Mouse (Mus musculus) myocyte (in vitro differentiated cells): Measurements from ENCODE around the gene Ndufaf2. TPM values are rescaled to one million over a fixed set of nuclear protein-coding genes. Genes with fewer than 3 reads are reported as not detected.

Source experiments
- H3K27me3 ChIP-seq: one replicate; pipeline ENCODE4 v1.6.1; 2011; ENCODE audit not compliant: control insufficient read depth, insufficient read depth, insufficient read length
- H3K36me3 ChIP-seq: one replicate; pipeline ENCODE4 v1.6.1; 2011; ENCODE audit not compliant: control insufficient read depth, insufficient read depth
- H3K4me2 ChIP-seq: one replicate; pipeline ENCODE4 v1.6.1; 2011; ENCODE audit warnings: low read depth, control low read depth
- H3K4me3 ChIP-seq: one replicate; pipeline ENCODE4 v1.5.1; 2011; ENCODE audit warnings: mild to moderate bottlenecking, control low read depth, moderate library complexity
- H3K79me2 ChIP-seq: one replicate; pipeline ENCODE4 v1.6.1; 2011; ENCODE audit not compliant: control insufficient read depth, insufficient read depth
- H3ac ChIP-seq: one replicate; pipeline ENCODE4 v1.6.1; 2011; ENCODE audit not compliant: control insufficient read depth, insufficient read length
- CEBPB ChIP-seq: IDR thresholded peaks from 2 replicates; pipeline ENCODE4 v1.6.1; 2011; ENCODE audit warnings: mild to moderate bottlenecking, moderate library complexity; ENCODE audit not compliant: poor library complexity, insufficient read depth, severe bottlenecking
- E2F4 ChIP-seq: IDR thresholded peaks from one replicate; pipeline ENCODE4 v1.6.1; 2011; ENCODE audit warnings: mild to moderate bottlenecking, control low read depth, moderate library complexity; ENCODE audit not compliant: insufficient read depth
- MAX ChIP-seq: IDR thresholded peaks from one replicate; pipeline ENCODE4 v1.6.1; 2011; ENCODE audit warnings: low read depth, mild to moderate bottlenecking, control low read depth
- MYOD1 ChIP-seq, 3 experiments: IDR thresholded peaks; one replicate each; pipeline ENCODE4 v1.6.1; 2011; ENCODE audit warnings: control low read depth in 2 of 3, low read depth in 2 of 3, mild to moderate bottlenecking in 2 of 3, moderate library complexity in 1 of 3; ENCODE audit not compliant: insufficient read length in 2 of 3, control insufficient read depth in 1 of 3
- MYOG ChIP-seq, 3 experiments: IDR thresholded peaks; one replicate each; pipeline ENCODE4 v1.6.1; 2011; ENCODE audit warnings: control low read depth in 2 of 3, low read depth in 2 of 3, mild to moderate bottlenecking in 2 of 3; ENCODE audit not compliant: insufficient read length in 2 of 3, control insufficient read depth in 1 of 3, insufficient read depth in 1 of 3
- POLR2A ChIP-seq: IDR thresholded peaks from one replicate; pipeline ENCODE4 v1.6.1; 2011; ENCODE audit warnings: low read depth, mild to moderate bottlenecking, control low read depth, moderate library complexity; ENCODE audit not compliant: insufficient read length
- POLR2AphosphoS2 ChIP-seq: IDR thresholded peaks from one replicate; pipeline ENCODE4 v1.6.1; 2011; ENCODE audit warnings: low read depth, control low read depth; ENCODE audit not compliant: insufficient read length
- REST ChIP-seq: IDR thresholded peaks from one replicate; pipeline ENCODE4 v1.6.1; 2011; ENCODE audit warnings: mild to moderate bottlenecking, control low read depth, moderate library complexity; ENCODE audit not compliant: insufficient read depth, insufficient read length
- SRF ChIP-seq: IDR thresholded peaks from one replicate; pipeline ENCODE4 v1.6.1; 2011; ENCODE audit warnings: low read depth; ENCODE audit not compliant: control insufficient read depth, insufficient read length
- TCF12 ChIP-seq: IDR thresholded peaks from one replicate; pipeline ENCODE4 v1.6.1; 2011; ENCODE audit warnings: mild to moderate bottlenecking, control low read depth; ENCODE audit not compliant: poor library complexity, insufficient read depth, severe bottlenecking
- TCF3 ChIP-seq: IDR thresholded peaks from one replicate; pipeline ENCODE4 v1.6.1; 2011; ENCODE audit warnings: low read depth, control low read depth; ENCODE audit not compliant: insufficient read length
- USF1 ChIP-seq: IDR thresholded peaks from one replicate; pipeline ENCODE4 v1.6.1; 2011; ENCODE audit warnings: low read depth, mild to moderate bottlenecking, control low read depth, moderate library complexity
- polyA plus RNA-seq: library from polyadenylated mRNA; unstranded; fragments of >200 nt; fragmentation: generic; extraction: Trizol; gene quantifications from one replicate; pipeline ENCODE4 v1.2.1, GENCODE M21; 2012; ENCODE audit warnings: missing spikeins

Ndufaf2 gene
- polyA plus RNA-seq, 1 experiment, result 25.4 TPM

- no peak overlapping the region for H3ac ChIP-seq
- H3K36me3 ChIP-seq, result no peaks in the 10 kb centered on the region
- no peak for TF ChIP-seq TCF3
- TF ChIP-seq MAX, result no peak
- TF ChIP-seq MYOD1 (IDR thresholded peaks at IDR 0.05; ENCODE audit: control insufficient read depth in 1 of 3, insufficient read length in 2 of 3, low read depth in 2 of 3), result no peak
- no peak for TF ChIP-seq POLR2AphosphoS2
- no peak for TF ChIP-seq SRF
- TF ChIP-seq USF1, result no peak
- no peak for TF ChIP-seq CEBPB
- TF ChIP-seq E2F4, result no peak
- H3K79me2 ChIP-seq, result no peaks in the 10 kb centered on the region
- no peaks in the 10 kb centered on the region for H3K27me3 ChIP-seq
- H3K4me3 ChIP-seq, result no peak overlapping the region
- H3K4me2 ChIP-seq, result no peak overlapping the region
Measured at GRCm38 (mm10) chr13:107960549-107960948, 197.9 kb downstream of the Ndufaf2 start.

- no peak overlapping the region for H3K4me2 ChIP-seq
- H3K79me2 ChIP-seq, result no peaks in the 10 kb centered on the region
- no peaks in the 10 kb centered on the region for H3K27me3 ChIP-seq
- no peak overlapping the region for H3ac ChIP-seq
- no peak for TF ChIP-seq POLR2AphosphoS2
- no peak for TF ChIP-seq TCF3
- TF ChIP-seq TCF12, result no peak
- no peak overlapping the region for H3K4me3 ChIP-seq
- H3K36me3 ChIP-seq, result no peaks in the 10 kb centered on the region
Measured at GRCm38 (mm10) chr13:107959891-107960290, 198.5 kb downstream of the Ndufaf2 start.

- H3K27me3 ChIP-seq, result no peaks in the 10 kb centered on the region
- H3K4me2 ChIP-seq, result no peak overlapping the region
- no peaks in the 10 kb centered on the region for H3K36me3 ChIP-seq
- H3K79me2 ChIP-seq, result no peaks in the 10 kb centered on the region
- H3K4me3 ChIP-seq, result no peak overlapping the region
- TF ChIP-seq TCF12 (no peak), E2F4 (no peak), POLR2A (no peak), MYOD1 (IDR thresholded peaks at IDR 0.05; ENCODE audit: control insufficient read depth in 1 of 3, insufficient read length in 2 of 3, low read depth in 2 of 3) (no peak), POLR2AphosphoS2 (no peak), USF1 (no peak), CEBPB (no peak), SRF (no peak), MYOG (IDR thresholded peaks at IDR 0.05; ENCODE audit: control insufficient read depth in 1 of 3, insufficient read depth in 1 of 3, insufficient read length in 2 of 3, low read depth in 2 of 3) (no peak), MAX (no peak), TCF3 (no peak), REST (no peak)
- no peak overlapping the region for H3ac ChIP-seq
Measured at GRCm38 (mm10) chr13:107956246-107956645, 202.2 kb downstream of the Ndufaf2 start.

- no peaks in the 10 kb centered on the region for H3K79me2 ChIP-seq
- H3K36me3 ChIP-seq, result no peaks in the 10 kb centered on the region
- H3K4me3 ChIP-seq, result no peak overlapping the region
- H3K4me2 ChIP-seq, result no peak overlapping the region
- no peaks in the 10 kb centered on the region for H3K27me3 ChIP-seq
- no peak for TF ChIP-seq SRF
- no peak for TF ChIP-seq POLR2AphosphoS2
- no peak for TF ChIP-seq MYOD1 (IDR thresholded peaks at IDR 0.05; ENCODE audit: control insufficient read depth in 1 of 3, insufficient read length in 2 of 3, low read depth in 2 of 3)
- TF ChIP-seq TCF3, result no peak
- TF ChIP-seq TCF12, result no peak
- TF ChIP-seq REST, result no peak
- no peak for TF ChIP-seq USF1
- TF ChIP-seq CEBPB, result no peak
- TF ChIP-seq E2F4, result no peak
- TF ChIP-seq MAX, result no peak
- H3ac ChIP-seq, result no peak overlapping the region
Measured at GRCm38 (mm10) chr13:107955327-107956110, 202.9 kb downstream of the Ndufaf2 start.

GRCm38 (mm10) chr13:107954445-107955261 lies 203.8 kb downstream of the Ndufaf2 start:
- H3K4me3 ChIP-seq, result no peak overlapping the region
- TF ChIP-seq MYOD1 (IDR thresholded peaks at IDR 0.05; ENCODE audit: control insufficient read depth in 1 of 3, insufficient read length in 2 of 3, low read depth in 2 of 3) (no peak), MYOG (IDR thresholded peaks at IDR 0.05; ENCODE audit: control insufficient read depth in 1 of 3, insufficient read depth in 1 of 3, insufficient read length in 2 of 3, low read depth in 2 of 3) (no peak), POLR2AphosphoS2 (no peak), E2F4 (no peak), POLR2A (no peak), SRF (no peak), MAX (no peak), TCF12 (no peak), TCF3 (no peak), CEBPB (no peak), USF1 (no peak), REST (no peak)
- H3K4me2 ChIP-seq, result no peak overlapping the region

More at GRCm38 (mm10) chr13:107954445-107955261, 203.8 kb downstream of the Ndufaf2 start:
- no peaks in the 10 kb centered on the region for H3K79me2 ChIP-seq
- no peaks in the 10 kb centered on the region for H3K36me3 ChIP-seq
- H3K27me3 ChIP-seq, result no peaks in the 10 kb centered on the region
- H3ac ChIP-seq, result no peak overlapping the region
